Mouse (Mus musculus): ENCODE data around the gene Tnnc2. TPM values are rescaled to one million over a fixed set of nuclear protein-coding genes. Genes with fewer than 3 reads are reported as not detected.

The Tnnc2 gene
- polyA plus RNA-seq, 1 experiment from 2014 or later = 1.7 TPM

DNA sequence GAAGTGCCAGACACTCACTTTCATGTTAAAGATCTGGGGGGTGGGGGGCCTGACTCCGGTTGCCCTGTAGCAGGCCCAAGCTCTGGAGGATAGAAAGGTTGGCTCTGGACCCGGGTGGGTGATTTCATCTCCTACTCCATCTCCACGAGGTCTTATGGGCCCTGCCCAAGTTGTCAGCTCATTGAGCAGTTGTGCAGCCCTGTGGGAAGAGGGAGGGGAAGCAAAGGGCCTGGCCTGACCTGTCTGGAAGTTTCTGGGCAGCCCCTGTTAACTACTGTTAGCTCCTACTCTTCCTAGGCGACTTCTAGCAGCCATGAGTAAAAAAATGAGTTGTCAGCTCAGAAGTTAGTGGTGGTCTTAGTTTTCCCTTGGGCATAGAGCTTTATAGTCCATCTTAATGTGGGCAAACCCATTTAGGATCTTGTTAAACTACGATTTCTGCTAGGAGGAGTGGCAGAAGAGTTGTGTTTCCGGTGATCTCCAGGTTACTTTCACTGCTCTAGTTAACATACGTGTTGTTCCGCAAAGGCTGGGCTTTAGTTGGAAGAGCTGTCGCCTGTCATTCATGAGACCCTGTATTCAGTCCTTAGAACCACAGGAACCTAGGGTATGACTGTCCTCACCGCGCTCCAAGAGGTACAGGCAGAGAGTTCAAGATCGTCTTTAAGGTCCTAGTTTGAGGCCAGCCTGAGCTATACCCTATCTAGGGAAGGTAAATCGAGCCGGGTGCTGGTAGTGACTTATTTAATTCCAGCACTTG, 6.4 kb downstream of the Tnnc2 start:
- H3K4me1 ChIP-seq (ENCODE audit: control insufficient read depth in 2 of 2, insufficient read depth in 2 of 2, low read length in 2 of 2) = peaks cover 13 to 23% of the 10 kb centered on the region in 2 experiments
- peaks cover 30% of the 10 kb centered on the region for H3K36me3 ChIP-seq (ENCODE audit: control insufficient read depth, insufficient read depth, low read length)
- H3K9me3 ChIP-seq (ENCODE audit: control insufficient read depth, low read length) = no peaks in the 10 kb centered on the region
- 0 out of 4 replicates have a peak overlapping the region, but pooled peaks of 1 of the 2 experiments have one; percentile 6 for H3K27ac ChIP-seq (replicated peaks in 1 of 2; ENCODE audit: control insufficient read depth in 1 of 2, insufficient read depth in 1 of 2, low read depth in 2 of 2, low read length in 2 of 2)
- H3K9ac ChIP-seq (ENCODE audit: low read length) = no peak overlapping the region
- H3K4me3 ChIP-seq (ENCODE audit: control insufficient read depth in 1 of 2, insufficient read depth in 1 of 2, low read depth in 1 of 2, low read length in 2 of 2) = no peak overlapping the region
- no peak overlapping the region for H3K4me2 ChIP-seq (ENCODE audit: low read length)
- 76% methylated on average over 14 of the region's 14 CpGs for WGBS
- 0 out of 2 replicates have a peak, but pooled peaks cover 5% of the 10 kb centered on the region for H3K27me3 ChIP-seq (ENCODE audit: control insufficient read depth, insufficient read depth, low read length)
- ATAC-seq (ENCODE audit: insufficient number of reproducible peaks, insufficient read depth, low FRiP score, low read depth) = no peak

DNA sequence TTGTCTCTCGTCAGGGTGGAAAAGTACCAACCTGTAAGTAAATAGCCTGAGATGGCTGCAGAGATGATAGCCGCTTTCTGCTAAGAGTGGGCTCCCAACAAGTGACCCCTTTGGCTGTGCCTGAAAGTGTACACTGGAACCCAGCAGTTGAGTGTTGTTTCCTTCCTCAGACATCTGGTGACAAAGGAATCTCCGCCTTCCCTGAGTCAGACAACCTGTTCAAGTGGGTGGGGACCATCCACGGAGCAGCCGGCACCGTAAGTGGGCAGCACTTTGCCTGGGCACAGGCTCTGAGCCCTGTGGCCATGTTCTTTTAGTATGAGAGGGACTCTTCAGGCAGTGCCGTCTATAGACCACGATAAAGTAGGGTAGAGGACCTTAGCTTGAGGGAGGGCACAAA, 8.6 kb downstream of the Tnnc2 start:
- 64% methylated on average over 8 of the region's 8 CpGs for WGBS
- no peaks in the 10 kb centered on the region for H3K27me3 ChIP-seq (ENCODE audit: control insufficient read depth, insufficient read depth, low read length)
- peaks cover 53% of the 10 kb centered on the region for H3K36me3 ChIP-seq (ENCODE audit: control insufficient read depth, insufficient read depth, low read length)
- peak overlapping the region; percentile 93 for H3K4me2 ChIP-seq (ENCODE audit: low read length)
- no peaks in the 10 kb centered on the region for H3K9me3 ChIP-seq (ENCODE audit: control insufficient read depth, low read length)
- peak overlapping the region; percentile 93 for H3K9ac ChIP-seq (ENCODE audit: low read length)
- H3K27ac ChIP-seq (replicated peaks in 1 of 2; ENCODE audit: control insufficient read depth in 1 of 2, insufficient read depth in 1 of 2, low read depth in 2 of 2, low read length in 2 of 2) = no peak overlapping the region
- peak overlapping the region; percentile 57 to 91 for H3K4me3 ChIP-seq (ENCODE audit: control insufficient read depth in 1 of 2, insufficient read depth in 1 of 2, low read depth in 1 of 2, low read length in 2 of 2)
- H3K4me1 ChIP-seq (ENCODE audit: control insufficient read depth in 2 of 2, insufficient read depth in 2 of 2, low read length in 2 of 2) = peaks cover 13 to 23% of the 10 kb centered on the region in 2 experiments
- no peak for ATAC-seq (ENCODE audit: insufficient number of reproducible peaks, insufficient read depth, low FRiP score, low read depth)

DNA sequence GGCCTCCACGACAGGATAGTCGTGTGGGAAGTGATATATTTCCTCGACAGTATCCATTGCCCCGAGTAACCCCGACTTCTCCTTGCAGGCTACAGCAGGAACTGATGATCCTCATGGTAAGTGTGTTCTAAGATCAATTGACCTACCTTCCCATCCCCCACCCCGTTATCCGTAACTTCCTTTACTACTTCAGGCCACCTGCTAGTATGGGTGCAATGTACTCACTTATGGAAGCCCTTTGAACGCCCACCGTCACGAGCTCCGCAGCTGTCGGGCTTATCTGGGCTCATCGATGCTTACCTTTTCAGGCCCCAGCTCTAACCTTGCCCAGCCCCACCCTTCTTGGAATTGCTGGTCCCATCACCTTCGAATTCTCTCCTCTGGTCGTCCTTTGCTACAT, 9.5 kb downstream of the Tnnc2 start:
- Histone ChIP-seq H3K9me3 (ENCODE audit: control insufficient read depth, low read length) (no peaks in the 10 kb centered on the region), H3K27ac (replicated peaks in 1 of 2; ENCODE audit: control insufficient read depth in 1 of 2, insufficient read depth in 1 of 2, low read depth in 2 of 2, low read length in 2 of 2) (peak overlapping the region; percentile 4 to 71; a peak in 3 of 4 replicates), H3K4me1 (ENCODE audit: control insufficient read depth in 2 of 2, insufficient read depth in 2 of 2, low read length in 2 of 2) (peaks cover 13 to 23% of the 10 kb centered on the region in 2 experiments), H3K4me3 (ENCODE audit: control insufficient read depth in 1 of 2, insufficient read depth in 1 of 2, low read depth in 1 of 2, low read length in 2 of 2) (peak overlapping the region; percentile 57 to 91), H3K4me2 (ENCODE audit: low read length) (peak overlapping the region; percentile 93), H3K36me3 (ENCODE audit: control insufficient read depth, insufficient read depth, low read length) (peaks cover 61% of the 10 kb centered on the region), H3K27me3 (ENCODE audit: control insufficient read depth, insufficient read depth, low read length) (no peaks in the 10 kb centered on the region), H3K9ac (ENCODE audit: low read length) (peak overlapping the region; percentile 93)
- no peak for ATAC-seq (ENCODE audit: insufficient number of reproducible peaks, insufficient read depth, low FRiP score, low read depth)
- 2% methylated on average over 15 of the region's 15 CpGs for WGBS

DNA sequence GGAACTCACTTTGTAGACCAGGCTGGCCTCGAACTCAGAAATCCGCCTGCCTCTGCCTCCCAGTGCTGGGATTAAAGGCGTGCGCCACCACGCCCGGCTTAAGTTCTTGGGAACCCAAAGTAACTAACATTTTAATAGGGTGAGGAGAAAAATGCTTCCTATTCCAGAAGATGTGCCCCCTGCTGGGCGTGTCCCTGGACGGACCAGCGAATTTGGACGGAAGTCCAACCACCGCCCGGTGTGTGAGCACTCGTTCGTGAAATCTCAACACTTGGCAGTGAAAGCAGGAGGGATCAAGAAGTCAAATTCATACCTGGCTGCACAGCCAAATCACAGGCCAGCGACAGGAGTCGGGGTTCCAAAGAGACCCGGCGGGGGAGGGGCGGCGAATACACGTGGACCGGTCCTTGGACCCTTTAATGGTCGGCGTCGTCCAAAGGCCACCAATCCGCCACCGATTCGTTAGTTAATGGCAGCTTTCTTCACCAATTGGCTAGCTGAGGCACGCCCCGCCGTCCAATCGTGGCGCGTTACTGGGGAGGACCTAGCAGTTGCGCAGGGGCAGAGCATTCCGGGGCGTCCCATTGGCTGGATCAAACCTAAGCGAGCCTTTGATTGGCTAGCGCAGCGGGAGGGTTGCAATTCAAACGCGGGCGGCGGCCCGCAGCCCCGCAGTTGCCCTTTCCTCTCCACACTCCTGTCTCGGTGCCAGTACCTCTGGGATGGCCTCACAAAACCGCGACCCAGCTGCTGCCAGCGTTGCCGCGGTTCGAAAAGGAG, 10.3 kb downstream of the Tnnc2 start, which contains the start of gene Ube2c:
Ube2c (plus strand) TSS at position 641 of the 780 bp plus-strand sequence.
- Histone ChIP-seq H3K36me3 (ENCODE audit: control insufficient read depth, insufficient read depth, low read length) (peaks cover 68% of the 10 kb centered on the region), H3K27me3 (ENCODE audit: control insufficient read depth, insufficient read depth, low read length) (no peaks in the 10 kb centered on the region), H3K4me2 (ENCODE audit: low read length) (peak within 1 kb of the TSS; percentile 93), H3K4me3 (ENCODE audit: control insufficient read depth in 1 of 2, insufficient read depth in 1 of 2, low read depth in 1 of 2, low read length in 2 of 2) (peak within 1 kb of the TSS; percentile 68 to 91), H3K27ac (replicated peaks in 1 of 2; ENCODE audit: control insufficient read depth in 1 of 2, insufficient read depth in 1 of 2, low read depth in 2 of 2, low read length in 2 of 2) (peak within 1 kb of the TSS; percentile 51 to 82), H3K9ac (ENCODE audit: low read length) (peak within 1 kb of the TSS; percentile 93), H3K4me1 (ENCODE audit: control insufficient read depth in 2 of 2, insufficient read depth in 2 of 2, low read length in 2 of 2) (peaks cover 13 to 23% of the 10 kb centered on the region in 2 experiments), H3K9me3 (ENCODE audit: control insufficient read depth, low read length) (no peaks in the 10 kb centered on the region)
- under 1% methylated on average over 52 of the region's 53 CpGs for WGBS
- peak; percentile 97 for ATAC-seq (ENCODE audit: insufficient number of reproducible peaks, insufficient read depth, low FRiP score, low read depth)

DNA sequence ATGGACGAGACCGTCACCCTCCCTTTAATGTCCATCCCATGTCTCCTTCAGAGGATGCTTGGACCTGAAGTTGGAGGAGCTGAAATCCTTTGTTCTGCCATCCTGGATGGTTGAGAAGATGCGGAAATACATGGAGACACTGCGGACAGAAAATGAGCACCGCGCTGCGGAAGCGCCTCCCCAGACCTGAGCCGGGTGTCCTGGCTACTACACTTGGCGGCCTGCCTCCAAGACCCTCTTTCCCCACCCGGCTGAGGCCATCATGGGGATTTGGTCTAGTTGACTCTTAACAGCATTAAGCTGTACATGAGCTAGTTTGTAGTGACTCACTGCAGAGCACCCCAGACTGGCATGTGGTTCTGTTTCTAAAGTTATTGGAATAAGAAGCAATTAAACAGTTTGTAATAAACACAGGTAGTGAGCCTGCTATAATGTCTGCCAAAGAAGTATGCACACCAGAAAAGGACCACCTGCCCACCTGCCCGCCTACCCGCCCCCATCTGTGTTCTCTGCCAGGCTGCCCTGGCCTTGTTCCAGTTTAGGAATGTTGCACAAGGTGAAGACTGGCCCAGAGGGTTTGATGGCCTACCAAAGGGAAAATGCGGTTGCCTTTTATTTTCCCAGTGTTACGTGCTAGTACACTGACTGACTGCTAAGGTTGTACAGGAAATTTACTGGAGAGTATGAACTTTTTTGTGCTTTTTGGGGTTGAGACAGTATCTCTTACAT, 11.8 kb downstream of the Tnnc2 start:
- Histone ChIP-seq H3K27ac (replicated peaks in 1 of 2; ENCODE audit: control insufficient read depth in 1 of 2, insufficient read depth in 1 of 2, low read depth in 2 of 2, low read length in 2 of 2) (peak overlapping the region; percentile 58 to 65), H3K9me3 (ENCODE audit: control insufficient read depth, low read length) (no peaks in the 10 kb centered on the region), H3K27me3 (ENCODE audit: control insufficient read depth, insufficient read depth, low read length) (no peaks in the 10 kb centered on the region), H3K4me1 (ENCODE audit: control insufficient read depth in 2 of 2, insufficient read depth in 2 of 2, low read length in 2 of 2) (peaks cover 13 to 23% of the 10 kb centered on the region in 2 experiments), H3K4me2 (ENCODE audit: low read length) (no peak overlapping the region), H3K36me3 (ENCODE audit: control insufficient read depth, insufficient read depth, low read length) (peaks cover 68% of the 10 kb centered on the region), H3K9ac (ENCODE audit: low read length) (0 out of 2 replicates have a peak overlapping the region, but pooled peaks have one; percentile 6), H3K4me3 (ENCODE audit: control insufficient read depth in 1 of 2, insufficient read depth in 1 of 2, low read depth in 1 of 2, low read length in 2 of 2) (no peak overlapping the region)
- no peak for ATAC-seq (ENCODE audit: insufficient number of reproducible peaks, insufficient read depth, low FRiP score, low read depth)
- WGBS = 91% methylated on average over 15 of the region's 15 CpGs

DNA sequence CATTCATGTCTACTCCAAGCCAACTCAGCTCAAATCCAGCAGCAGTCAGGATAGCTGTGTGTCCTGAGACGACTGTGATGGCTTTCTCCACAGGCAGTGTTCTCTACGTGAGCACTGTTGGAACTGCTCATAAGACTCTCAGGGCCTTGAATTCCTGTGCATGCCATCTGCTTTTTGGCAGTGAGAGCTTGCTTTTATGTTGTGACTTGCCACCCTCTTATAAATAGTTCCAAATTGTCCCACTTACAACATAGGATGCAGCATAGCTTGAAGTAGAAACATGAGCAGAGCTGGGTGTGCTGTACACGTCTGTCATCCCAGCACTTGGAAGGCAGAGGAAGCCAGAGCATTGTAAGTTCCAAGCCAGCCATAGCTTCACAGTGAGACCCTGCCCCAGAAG, 13.9 kb downstream of the Tnnc2 start:
- Histone ChIP-seq H3K9me3 (ENCODE audit: control insufficient read depth, low read length) (no peaks in the 10 kb centered on the region), H3K36me3 (ENCODE audit: control insufficient read depth, insufficient read depth, low read length) (peaks cover 70% of the 10 kb centered on the region), H3K4me2 (ENCODE audit: low read length) (no peak overlapping the region), H3K27ac (replicated peaks in 1 of 2; ENCODE audit: control insufficient read depth in 1 of 2, insufficient read depth in 1 of 2, low read depth in 2 of 2, low read length in 2 of 2) (peak overlapping the region in 1 of 2 experiments; percentile 55; a peak in 2 of 4 replicates), H3K9ac (ENCODE audit: low read length) (0 out of 2 replicates have a peak overlapping the region, but pooled peaks have one; percentile 11), H3K4me3 (ENCODE audit: control insufficient read depth in 1 of 2, insufficient read depth in 1 of 2, low read depth in 1 of 2, low read length in 2 of 2) (no peak overlapping the region), H3K27me3 (ENCODE audit: control insufficient read depth, insufficient read depth, low read length) (no peaks in the 10 kb centered on the region), H3K4me1 (ENCODE audit: control insufficient read depth in 2 of 2, insufficient read depth in 2 of 2, low read length in 2 of 2) (peaks cover 2 to 13% of the 10 kb centered on the region in 2 experiments; a peak in 3 of 4 replicates)
- ATAC-seq (ENCODE audit: insufficient number of reproducible peaks, insufficient read depth, low FRiP score, low read depth) = no peak
- WGBS = 51% methylated on average over 3 of the region's 3 CpGs

DNA sequence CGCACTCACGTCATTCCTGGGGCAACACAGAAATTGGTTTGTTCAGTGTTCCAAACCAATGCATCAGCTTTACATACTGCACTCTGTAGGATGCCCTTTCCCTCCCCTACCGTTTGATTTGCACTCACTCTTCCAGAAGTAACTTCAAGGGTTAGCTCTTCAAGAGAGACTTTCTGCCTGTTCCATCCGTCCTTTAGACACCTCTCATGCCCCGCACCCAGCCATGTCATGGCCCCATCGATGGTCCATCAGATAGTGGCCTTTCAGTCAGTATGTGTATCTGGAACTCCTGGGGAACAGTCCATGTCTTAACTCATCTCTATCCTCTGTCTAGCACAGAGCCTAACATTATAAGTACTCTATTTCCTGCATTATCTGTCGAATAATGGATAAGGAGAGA, 17.2 kb downstream of the Tnnc2 start:
- Histone ChIP-seq H3K27me3 (ENCODE audit: control insufficient read depth, insufficient read depth, low read length) (no peaks in the 10 kb centered on the region), H3K4me2 (ENCODE audit: low read length) (no peak overlapping the region), H3K4me3 (ENCODE audit: control insufficient read depth in 1 of 2, insufficient read depth in 1 of 2, low read depth in 1 of 2, low read length in 2 of 2) (no peak overlapping the region), H3K4me1 (ENCODE audit: control insufficient read depth in 2 of 2, insufficient read depth in 2 of 2, low read length in 2 of 2) (peaks cover 2 to 4% of the 10 kb centered on the region in 2 experiments; a peak in 2 of 4 replicates), H3K27ac (replicated peaks in 1 of 2; ENCODE audit: control insufficient read depth in 1 of 2, insufficient read depth in 1 of 2, low read depth in 2 of 2, low read length in 2 of 2) (no peak overlapping the region), H3K9me3 (ENCODE audit: control insufficient read depth, low read length) (no peaks in the 10 kb centered on the region), H3K36me3 (ENCODE audit: control insufficient read depth, insufficient read depth, low read length) (peaks cover 93% of the 10 kb centered on the region), H3K9ac (ENCODE audit: low read length) (no peak overlapping the region)
- WGBS = 84% methylated on average over 7 of the region's 7 CpGs
- no peak for ATAC-seq (ENCODE audit: insufficient number of reproducible peaks, insufficient read depth, low FRiP score, low read depth)

Measured in heart, embryonic 14.5 days (tissue).